Mouse (Mus musculus) embryonic fibroblast, embryonic 13.5 days (primary cell): ENCODE data around the gene Gm20765.
"Not testable (repeated sequence)": the region's sequence is repeated elsewhere in the genome, so short reads cannot be mapped to it uniquely, and the experiment has no call there.

Experiments
- CTCF ChIP-seq: IDR thresholded peaks from 2 replicates; pipeline ENCODE4 v1.5.1; 2011; ENCODE audit warnings: mild to moderate bottlenecking, control low read depth, low read length, moderate library complexity, borderline replicate concordance; ENCODE audit not compliant: insufficient read depth
- POLR2A ChIP-seq: IDR thresholded peaks from 2 replicates; pipeline ENCODE4 v1.6.1; 2011; ENCODE audit warnings: low read depth, mild to moderate bottlenecking, control low read depth, low read length, moderate library complexity

DNA sequence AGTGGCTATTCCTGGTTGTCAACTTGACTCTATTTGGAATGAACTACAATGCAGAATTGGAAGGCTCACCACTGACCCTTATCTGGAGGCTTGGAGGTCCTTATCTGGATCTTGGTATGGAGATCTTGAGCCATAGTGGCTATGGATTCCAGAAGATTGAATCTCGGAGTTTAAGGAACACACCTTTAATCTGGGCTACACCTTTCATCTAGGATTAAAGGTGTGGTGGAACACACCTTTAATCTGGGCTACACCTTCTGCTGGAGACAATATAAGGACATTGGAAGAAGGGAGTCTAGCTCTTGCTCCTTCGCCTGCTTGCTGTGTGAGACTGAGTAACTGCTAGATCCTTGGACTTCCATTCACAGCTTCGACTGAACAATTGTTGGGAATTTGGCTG, 17.1 kb upstream of the Gm20765 start, which contains the start of gene Gm21304:
- not testable (repeated sequence) for TF ChIP-seq CTCF, POLR2A
